Mouse (Mus musculus) liver, adult 2 months (tissue): ENCODE results near the gene Cep290.

ENCODE experiments used
- CTCF ChIP-seq: fragments of 200-500 bp; IDR thresholded peaks from 2 replicates; pipeline ENCODE4 v1.5.1; 2011; ENCODE audit warnings: low read depth, low read length, control low read depth
- POLR2A ChIP-seq: fragments of 200-500 bp; IDR thresholded peaks from 2 replicates; pipeline ENCODE4 v1.6.1; 2011; ENCODE audit warnings: low read length, control low read depth; ENCODE audit not compliant: insufficient read depth; ENCODE audit errors: extremely low read depth

- TF ChIP-seq POLR2A, result no peak
- TF ChIP-seq CTCF, result no peak
These were observed 132.1 kb downstream of the Cep290 start for GRCm38 (mm10) chr10:100619474-100619873.
